Mouse (Mus musculus): ENCODE data around the gene Wdsub1. TPM values are rescaled to one million over a fixed set of nuclear protein-coding genes. Genes with fewer than 3 reads are reported as not detected.

Gene Wdsub1
- polyA plus RNA-seq, 1 experiment from 2014 or later = 19.0 TPM

- no peak for DNase-seq (ENCODE audit: low spot score)
These were observed 76.4 kb downstream of the Wdsub1 start for GRCm38 (mm10) chr2:59806038-59806437.

DNA sequence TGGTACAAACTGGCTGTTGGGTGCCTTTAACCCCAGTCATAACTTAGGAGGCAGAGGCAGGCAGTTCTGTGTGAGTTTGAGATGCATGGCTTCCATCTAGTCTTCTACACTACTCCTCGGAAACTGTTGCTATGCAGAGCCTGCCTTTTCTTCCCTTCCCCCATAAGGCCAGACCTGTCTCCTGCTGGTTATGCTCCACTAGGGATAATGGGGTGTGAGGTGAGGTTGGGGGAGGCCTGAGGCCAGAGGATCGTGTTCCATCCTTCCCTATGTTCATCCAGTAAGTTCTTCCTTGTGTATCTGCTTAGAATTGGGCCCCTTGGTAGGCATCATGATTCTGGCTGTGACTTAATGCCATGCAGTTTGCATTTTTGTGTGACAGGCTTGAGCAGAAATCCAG lies 76.8 kb downstream of the Wdsub1 start:
- DNase-seq (ENCODE audit: low spot score) = no peak

- DNase-seq (ENCODE audit: low spot score) = no peak
These were observed 79.5 kb downstream of the Wdsub1 start for GRCm38 (mm10) chr2:59802722-59803387.

Data from thymus, postnatal 0 days (tissue).